Mouse (Mus musculus) midbrain, embryonic 10.5 days (tissue): ENCODE measurements around the gene Fam78a. TPM values are rescaled to one million over a fixed set of nuclear protein-coding genes. Genes with fewer than 3 reads are reported as not detected.

Source experiments
- DNase-seq: peaks from one replicate; pipeline ENCODE4 v3.0.0-alpha.2; 2017; ENCODE audit warnings: low spot score
- H3K27ac ChIP-seq: fragments of 300-500 bp; sonication (generic); replicated peaks from 2 replicates; pipeline ENCODE4 v1.5.1; 2016; ENCODE audit warnings: mild to moderate bottlenecking
- H3K27me3 ChIP-seq: fragments of 300-500 bp; sonication (generic); 2 replicates; pipeline ENCODE4 v1.6.1; 2016; ENCODE audit warnings: low read depth, mild to moderate bottlenecking; ENCODE audit not compliant: poor library complexity, severe bottlenecking
- H3K36me3 ChIP-seq: fragments of 300-500 bp; sonication (generic); 2 replicates; pipeline ENCODE4 v1.6.1; 2016; ENCODE audit warnings: mild to moderate bottlenecking, moderate library complexity
- H3K4me1 ChIP-seq: fragments of 300-500 bp; sonication (generic); 2 replicates; pipeline ENCODE4 v1.6.1; 2016
- H3K4me3 ChIP-seq: fragments of 300-500 bp; sonication (generic); 2 replicates; pipeline ENCODE4 v1.5.1; 2016; ENCODE audit warnings: mild to moderate bottlenecking, moderate library complexity
- H3K9me3 ChIP-seq: fragments of 300-500 bp; sonication (generic); replicated peaks from 2 replicates; pipeline ENCODE4 v1.6.1; 2016; ENCODE audit warnings: mild to moderate bottlenecking
- WGBS: fragments of 180-500 bp; shearing (Covaris S2); methylation state at CpG from one replicate; pipeline ENCODE4 v1.1.7; 2016; 5-methylcytosine and 5-hydroxymethylcytosine counted together
- polyA plus RNA-seq: library from polyadenylated mRNA; unstranded; fragments of >200 nt; fragmentation: Nextera tagmentation; extraction: Ambion mirVana; gene quantifications from 2 replicates; pipeline ENCODE4 v1.2.1, GENCODE M21; 2016

Gene Fam78a
- polyA plus RNA-seq, 1 experiment from 2014 or later = 1.6 TPM

GRCm38 (mm10) chr2:32094001-32094707 lies 9.5 kb upstream of the Fam78a start:
- no peak overlapping the region for H3K27ac ChIP-seq
- no peaks in the 10 kb centered on the region for H3K9me3 ChIP-seq
- peaks cover 20% of the 10 kb centered on the region for H3K4me1 ChIP-seq
- no peak overlapping the region for H3K4me3 ChIP-seq
- peaks cover 16% of the 10 kb centered on the region for H3K27me3 ChIP-seq
- H3K36me3 ChIP-seq = no peaks in the 10 kb centered on the region
- WGBS = 88% methylated on average over 7 of the region's 7 CpGs
- no peak for DNase-seq

- Histone ChIP-seq H3K36me3 (no peaks in the 10 kb centered on the region), H3K9me3 (no peaks in the 10 kb centered on the region), H3K4me3 (no peak overlapping the region), H3K4me1 (peaks cover 28% of the 10 kb centered on the region), H3K27me3 (peaks cover 38% of the 10 kb centered on the region), H3K27ac (no peak overlapping the region)
- no peak for DNase-seq
- 67% methylated on average over 3 of the region's 3 CpGs for WGBS
These were observed 7.3 kb upstream of the Fam78a start for GRCm38 (mm10) chr2:32091956-32092355.

GRCm38 (mm10) chr2:32090145-32090544 lies 5.5 kb upstream of the Fam78a start:
- H3K4me1 ChIP-seq = peaks cover 11% of the 10 kb centered on the region
- no peak for DNase-seq
- 70% methylated on average over 2 of the region's 2 CpGs for WGBS
- no peaks in the 10 kb centered on the region for H3K36me3 ChIP-seq
- peaks cover 56% of the 10 kb centered on the region for H3K27me3 ChIP-seq
- H3K27ac ChIP-seq = no peak overlapping the region
- no peak overlapping the region for H3K4me3 ChIP-seq
- H3K9me3 ChIP-seq = no peaks in the 10 kb centered on the region

GRCm38 (mm10) chr2:32089606-32090005 lies 4.9 kb upstream of the Fam78a start:
- WGBS = 76% methylated on average over 3 of the region's 3 CpGs
- Histone ChIP-seq H3K36me3 (no peaks in the 10 kb centered on the region), H3K9me3 (no peaks in the 10 kb centered on the region), H3K27ac (no peak overlapping the region), H3K4me1 (peaks cover 10% of the 10 kb centered on the region), H3K27me3 (peaks cover 61% of the 10 kb centered on the region), H3K4me3 (no peak overlapping the region)
- no peak for DNase-seq

- peaks cover 21% of the 10 kb centered on the region for H3K4me1 ChIP-seq
- H3K27me3 ChIP-seq = peaks cover 73% of the 10 kb centered on the region
- H3K36me3 ChIP-seq = no peaks in the 10 kb centered on the region
- 10% methylated on average over 35 of the region's 35 CpGs for WGBS
- no peak overlapping the region for H3K27ac ChIP-seq
- no peaks in the 10 kb centered on the region for H3K9me3 ChIP-seq
- DNase-seq = no peak
- peak overlapping the region; percentile 37 for H3K4me3 ChIP-seq
These were observed 3.8 kb upstream of the Fam78a start for GRCm38 (mm10) chr2:32088372-32088981.

- peaks cover 29% of the 10 kb centered on the region for H3K4me1 ChIP-seq
- H3K36me3 ChIP-seq = no peaks in the 10 kb centered on the region
- H3K27ac ChIP-seq = no peak overlapping the region
- 65% methylated on average over 4 of the region's 4 CpGs for WGBS
- no peaks in the 10 kb centered on the region for H3K9me3 ChIP-seq
- no peak overlapping the region for H3K4me3 ChIP-seq
- DNase-seq = no peak
- H3K27me3 ChIP-seq = peaks cover 81% of the 10 kb centered on the region
These were observed 2.9 kb upstream of the Fam78a start for GRCm38 (mm10) chr2:32087606-32088005.

GRCm38 (mm10) chr2:32085231-32085630 lies 574 bp upstream of the Fam78a start:
- Histone ChIP-seq H3K9me3 (no peaks in the 10 kb centered on the region), H3K4me3 (no peak overlapping the region), H3K4me1 (peaks cover 40% of the 10 kb centered on the region), H3K27me3 (peaks cover 98% of the 10 kb centered on the region), H3K36me3 (no peaks in the 10 kb centered on the region), H3K27ac (no peak overlapping the region)
- no peak for DNase-seq
- WGBS = 71% methylated on average over 2 of the region's 2 CpGs

- no peaks in the 10 kb centered on the region for H3K36me3 ChIP-seq
- H3K27ac ChIP-seq = no peak overlapping the region
- no peak for DNase-seq
- H3K9me3 ChIP-seq = no peaks in the 10 kb centered on the region
- WGBS = 21% methylated on average over 2 of the region's 2 CpGs
- H3K27me3 ChIP-seq = peaks cover 94% of the 10 kb centered on the region
- H3K4me1 ChIP-seq = peaks cover 40% of the 10 kb centered on the region
- H3K4me3 ChIP-seq = peak overlapping the region; percentile 69
These were observed 179 bp upstream of the Fam78a start for GRCm38 (mm10) chr2:32084872-32085199.

GRCm38 (mm10) chr2:32083159-32084011 lies 1.3 kb downstream of the Fam78a start:
- peak overlapping the region; percentile 69 for H3K4me3 ChIP-seq
- H3K36me3 ChIP-seq = no peaks in the 10 kb centered on the region
- H3K27me3 ChIP-seq = peaks cover 86% of the 10 kb centered on the region
- peak overlapping the region; percentile 64 for H3K27ac ChIP-seq
- under 1% methylated on average over 91 of the region's 91 CpGs for WGBS
- DNase-seq = peak; percentile 54
- H3K4me1 ChIP-seq = peaks cover 37% of the 10 kb centered on the region
- H3K9me3 ChIP-seq = no peaks in the 10 kb centered on the region

- Histone ChIP-seq H3K36me3 (no peaks in the 10 kb centered on the region), H3K27ac (no peak overlapping the region; the same call in 1 of the 2 replicates), H3K4me3 (peak overlapping the region; percentile 69), H3K9me3 (no peaks in the 10 kb centered on the region), H3K4me1 (peaks cover 36% of the 10 kb centered on the region), H3K27me3 (peaks cover 74% of the 10 kb centered on the region)
- 60% methylated on average over 2 of the region's 2 CpGs for WGBS
- DNase-seq = no peak
These were observed 2.4 kb downstream of the Fam78a start for GRCm38 (mm10) chr2:32082229-32082628.

- Histone ChIP-seq H3K9me3 (no peaks in the 10 kb centered on the region), H3K27me3 (peaks cover 66% of the 10 kb centered on the region), H3K27ac (no peak overlapping the region), H3K4me3 (peak overlapping the region; percentile 69; the same call in 1 of the 2 replicates), H3K36me3 (no peaks in the 10 kb centered on the region), H3K4me1 (peaks cover 36% of the 10 kb centered on the region)
- DNase-seq = no peak
- WGBS = 82% methylated on average over 14 of the region's 14 CpGs
These were observed 3.2 kb downstream of the Fam78a start for GRCm38 (mm10) chr2:32081296-32081929.

GRCm38 (mm10) chr2:32080681-32081080 lies 4.0 kb downstream of the Fam78a start:
- no peak for DNase-seq
- H3K27me3 ChIP-seq = peaks cover 59% of the 10 kb centered on the region
- no peak overlapping the region for H3K27ac ChIP-seq
- no peaks in the 10 kb centered on the region for H3K9me3 ChIP-seq
- no peaks in the 10 kb centered on the region for H3K36me3 ChIP-seq
- no peak overlapping the region for H3K4me3 ChIP-seq
- peaks cover 36% of the 10 kb centered on the region for H3K4me1 ChIP-seq
- WGBS = 93% methylated on average over 3 of the region's 3 CpGs
